Mouse (Mus musculus) monocyte, adult 59 days (primary cell): ENCODE results near the gene Kcnh1. TPM values are rescaled to one million over a fixed set of nuclear protein-coding genes. Genes with fewer than 3 reads are reported as not detected.

Experiments used
- total RNA-seq, 2 experiments: library from RNA; stranded (reverse); gene quantifications; one replicate each; pipeline ENCODE4 v1.2.4; 2023

The Kcnh1 gene
- total RNA-seq, result not detected

GRCm38 (mm10) chr1:192190508-192191321 lies at the start of gene Kcnh1:
TSS of gene Kcnh1 (plus strand) at chr1:192190774.

Other genes starting within 250 kb of the Kcnh1 start
- gene Rd3, start 213.4 kb upstream of the Kcnh1 start, total RNA-seq, result under 1 TPM; 0.39 to 0.45 TPM
- 10 to 100 TPM; 39.5 to 43.7 TPM for gene Traf5, start 98.2 kb upstream of the Kcnh1 start, total RNA-seq
- 10 to 100 TPM; 21.6 to 22.8 TPM for gene Rcor3, start 52.7 kb upstream of the Kcnh1 start, total RNA-seq